Mouse (Mus musculus): ENCODE data around the gene Pax2.

GRCm38 (mm10) chr19:44817403-44818128, 61.7 kb downstream of the Pax2 start:
- TF ChIP-seq GATA1 (IDR thresholded peaks at IDR 0.05; ENCODE audit: borderline replicate concordance, low read length) (no peak), FLI1 (IDR thresholded peaks at IDR 0.05; ENCODE audit: low read length) (no peak)

All from megakaryocyte, embryonic 14.5 days (primary cell).